Comparison of ENCODE assay signal across 17 mouse cellular contexts in the genomic region with DNA sequence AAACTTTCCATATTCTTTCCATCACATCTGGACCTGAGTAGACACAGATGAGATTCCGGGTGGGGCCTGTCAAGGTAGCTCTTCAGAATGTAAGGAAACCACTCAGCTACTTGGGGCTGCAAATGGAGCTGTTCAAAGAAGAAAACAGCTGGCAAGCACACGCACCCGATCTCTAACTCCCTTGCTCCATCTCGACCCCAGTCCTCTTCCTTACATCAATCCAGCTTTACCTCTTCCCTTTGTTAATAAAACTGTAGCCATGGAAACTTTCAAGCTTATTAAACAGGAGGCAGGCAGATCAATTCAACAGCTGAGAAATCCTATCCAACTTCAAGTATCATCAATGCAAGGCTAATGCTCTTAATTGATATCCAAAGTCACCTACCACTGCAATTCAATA.
"Had no signal": no experiment of that assay in that cellular context is flagged by ENCODE, and none has a peak within 500 bp of the region (broad histone marks: within the 10 kb centered on the region; RNA-seq: fewer than 3 reads in every experiment).

No protein-coding gene starts in this region.

- H3K4me3 ChIP-seq: liver, embryonic 13.5 days; midbrain, embryonic 12.5 days; midbrain, embryonic 15.5 days; myocyte; neural tube, embryonic 13.5 days had no signal

- H3K4me1 ChIP-seq: liver, embryonic 13.5 days; midbrain, embryonic 12.5 days; midbrain, embryonic 15.5 days; neural tube, embryonic 13.5 days had no signal

- H3K27ac ChIP-seq: liver, embryonic 13.5 days; midbrain, embryonic 12.5 days; midbrain, embryonic 15.5 days; neural tube, embryonic 13.5 days had no signal

- H3K27me3 ChIP-seq: liver, embryonic 13.5 days; midbrain, embryonic 12.5 days; midbrain, embryonic 15.5 days; neural tube, embryonic 13.5 days had no signal

- ATAC-seq: midbrain, embryonic 15.5 days had no signal

- H3K4me2 ChIP-seq: liver, embryonic 13.5 days; midbrain, embryonic 12.5 days; midbrain, embryonic 15.5 days; neural tube, embryonic 13.5 days had no signal

- DNase-seq: kidney, adult 18-20 months; kidney, adult 9 months; kidney, postnatal 14 days; kidney, postnatal 4 days; left cerebral cortex, postnatal 4 days; liver, embryonic 13.5 days; lung, adult 2 months; lung, postnatal 14 days; lung, postnatal 4 days; retina, postnatal 1 day; right cerebral cortex, postnatal 25 days; thymus, adult 18-20 months; thymus, postnatal 36 days had no signal

- H3K9ac ChIP-seq: liver, embryonic 13.5 days; midbrain, embryonic 12.5 days; midbrain, embryonic 15.5 days; neural tube, embryonic 13.5 days had no signal

- H3K36me3 ChIP-seq: midbrain, embryonic 12.5 days; midbrain, embryonic 15.5 days; neural tube, embryonic 13.5 days had no signal

- H3K9me3 ChIP-seq: liver, embryonic 13.5 days; midbrain, embryonic 12.5 days; midbrain, embryonic 15.5 days; neural tube, embryonic 13.5 days had no signal
